Mouse (Mus musculus) CH12.LX (cell line): Measurements from ENCODE around the gene Slc7a7. TPM values are rescaled to one million over a fixed set of nuclear protein-coding genes. Genes with fewer than 3 reads are reported as not detected.

Source experiments
- DNase-seq: peaks from one replicate; pipeline ENCODE4 v3.0.0-alpha.2; 2013; ENCODE audit errors: extremely low read depth
- H3K27ac ChIP-seq: 2 replicates; pipeline ENCODE4 v1.5.1; 2012; ENCODE audit warnings: low read depth, mild to moderate bottlenecking, control low read depth, moderate library complexity; ENCODE audit not compliant: insufficient read depth
- H3K27me3 ChIP-seq: replicated peaks from 2 replicates; pipeline ENCODE3; 2012; ENCODE audit warnings: inconsistent platforms
- H3K36me3 ChIP-seq, 2 experiments: replicated peaks in 1 of 2; 2 replicates each; pipeline versions ENCODE3 to v1.6.1; 2012; ENCODE audit warnings: inconsistent platforms in 1 of 2, low read length in 1 of 2, mild to moderate bottlenecking in 1 of 2, mixed read lengths in 1 of 2, moderate library complexity in 1 of 2; ENCODE audit not compliant: control insufficient read depth in 1 of 2, insufficient read depth in 1 of 2
- H3K4me1 ChIP-seq, 2 experiments: 2 replicates each; pipeline ENCODE4 v1.6.1; 2012; ENCODE audit warnings: inconsistent platforms in 1 of 2, moderate library complexity in 1 of 2; ENCODE audit not compliant: insufficient read depth in 2 of 2, control insufficient read depth in 1 of 2
- H3K4me2 ChIP-seq: 2 replicates; pipeline ENCODE4 v1.6.1; 2012; ENCODE audit warnings: low read depth, mild to moderate bottlenecking, control low read depth; ENCODE audit not compliant: poor library complexity, insufficient read depth, severe bottlenecking
- H3K4me3 ChIP-seq, 3 experiments: fragments of 150-350 bp in 1 of 3; sonication (generic) in 1 of 3; replicated peaks in 1 of 3; 2 replicates each; pipeline versions ENCODE3 to v1.5.1; 2011 to 2012; ENCODE audit warnings: low read depth in 2 of 3, low read length in 2 of 3, mild to moderate bottlenecking in 2 of 3, moderate library complexity in 2 of 3, control low read depth in 1 of 3, improper control_type of control experiment in 1 of 3, inconsistent platforms in 1 of 3, mixed read lengths in 1 of 3; ENCODE audit not compliant: poor library complexity in 1 of 3
- H3K79me2 ChIP-seq: replicated peaks from 2 replicates; pipeline ENCODE4 v1.6.1; 2012; ENCODE audit warnings: mild to moderate bottlenecking, moderate library complexity; ENCODE audit not compliant: control insufficient read depth, poor library complexity, insufficient read depth, severe bottlenecking; ENCODE audit errors: extremely low read depth
- H3K9ac ChIP-seq: 2 replicates; pipeline ENCODE4 v1.6.1; 2012; ENCODE audit warnings: low read depth, mild to moderate bottlenecking, control low read depth, moderate library complexity; ENCODE audit not compliant: insufficient read depth
- H3K9me3 ChIP-seq: replicated peaks from 2 replicates; pipeline ENCODE3; 2012; ENCODE audit warnings: low read length, inconsistent platforms, mixed read lengths
- BHLHE40 ChIP-seq: IDR thresholded peaks from 2 replicates; pipeline ENCODE4 v1.6.1; 2011; ENCODE audit warnings: mild to moderate bottlenecking, low read depth, low read length, improper control_type of control experiment
- CTCF ChIP-seq, 2 experiments: IDR thresholded peaks in 1 of 2; conservative IDR thresholded peaks in 1 of 2; 2 replicates each; pipeline ENCODE4 v1.5.1; 2011 to 2012; ENCODE audit warnings: low read depth in 2 of 2, low read length in 2 of 2, improper control_type of control experiment in 1 of 2, inconsistent platforms in 1 of 2, mild to moderate bottlenecking in 1 of 2, moderate library complexity in 1 of 2
- ELF1 ChIP-seq: IDR thresholded peaks from 2 replicates; pipeline ENCODE4 v1.6.1; 2014; ENCODE audit warnings: low read depth, mild to moderate bottlenecking, inconsistent platforms, low read length, improper control_type of control experiment
- EP300 ChIP-seq: IDR thresholded peaks from 2 replicates; pipeline ENCODE4 v1.6.1; 2011; ENCODE audit warnings: low read length, improper control_type of control experiment
- ETS1 ChIP-seq: conservative IDR thresholded peaks from 2 replicates; pipeline ENCODE4 v1.6.1; 2012; ENCODE audit warnings: low read depth, mild to moderate bottlenecking, inconsistent platforms, low read length, improper control_type of control experiment, moderate library complexity
- JUN ChIP-seq: IDR thresholded peaks from 2 replicates; pipeline ENCODE4 v1.6.1; 2011; ENCODE audit warnings: low read depth, mild to moderate bottlenecking, low read length, improper control_type of control experiment, moderate library complexity; ENCODE audit not compliant: insufficient read depth
- JUND ChIP-seq: conservative IDR thresholded peaks from 2 replicates; pipeline ENCODE4 v1.6.1; 2011; ENCODE audit warnings: low read depth, low read length, improper control_type of control experiment
- MAFK ChIP-seq: IDR thresholded peaks from 2 replicates; pipeline ENCODE4 v1.6.1; 2011; ENCODE audit warnings: low read length, improper control_type of control experiment; ENCODE audit not compliant: insufficient replicate concordance
- MAX ChIP-seq: IDR thresholded peaks from 2 replicates; pipeline ENCODE4 v1.6.1; 2011; ENCODE audit warnings: low read length, improper control_type of control experiment
- MXI1 ChIP-seq: IDR thresholded peaks from 2 replicates; pipeline ENCODE4 v1.6.1; 2011; ENCODE audit warnings: mild to moderate bottlenecking, low read depth, low read length, improper control_type of control experiment
- POLR2A ChIP-seq: IDR thresholded peaks from 2 replicates; pipeline ENCODE4 v1.6.1; 2011; ENCODE audit warnings: low read depth, mild to moderate bottlenecking, improper control_type of control experiment, low read length
- RCOR1 ChIP-seq: conservative IDR thresholded peaks from 2 replicates; pipeline ENCODE4 v1.6.1; 2012; ENCODE audit warnings: low read depth, mild to moderate bottlenecking, inconsistent platforms, low read length, improper control_type of control experiment
- SIN3A ChIP-seq: IDR thresholded peaks from 2 replicates; pipeline ENCODE4 v1.6.1; 2012; ENCODE audit warnings: low read length, improper control_type of control experiment, inconsistent platforms
- SMC3 ChIP-seq: IDR thresholded peaks from 2 replicates; pipeline ENCODE4 v1.6.1; 2011; ENCODE audit warnings: low read depth, low read length, improper control_type of control experiment
- TBP ChIP-seq: conservative IDR thresholded peaks from 2 replicates; pipeline ENCODE4 v1.6.1; 2011; ENCODE audit warnings: low read depth, low read length, improper control_type of control experiment
- TCF12 ChIP-seq: IDR thresholded peaks from 2 replicates; pipeline ENCODE4 v1.6.1; 2014; ENCODE audit warnings: low read depth, mild to moderate bottlenecking, inconsistent platforms, low read length, improper control_type of control experiment
- UBTF ChIP-seq: IDR thresholded peaks from 2 replicates; pipeline ENCODE4 v1.6.1; 2012; ENCODE audit warnings: low read depth, mild to moderate bottlenecking, inconsistent platforms, low read length, improper control_type of control experiment, moderate library complexity
- USF1 ChIP-seq: IDR thresholded peaks from 2 replicates; pipeline ENCODE4 v1.6.1; 2014; ENCODE audit warnings: low read depth, mild to moderate bottlenecking, inconsistent platforms, low read length, improper control_type of control experiment
- ZC3H11A ChIP-seq: IDR thresholded peaks from 2 replicates; pipeline ENCODE4 v1.6.1; 2012; ENCODE audit warnings: low read depth, mild to moderate bottlenecking, inconsistent platforms, low read length, improper control_type of control experiment
- ZKSCAN1 ChIP-seq: IDR thresholded peaks from 2 replicates; pipeline ENCODE4 v1.6.1; 2012; ENCODE audit warnings: low read depth, inconsistent platforms, low read length, improper control_type of control experiment, borderline replicate concordance
- ZNF384 ChIP-seq: IDR thresholded peaks from 2 replicates; pipeline ENCODE4 v1.6.1; 2012; ENCODE audit warnings: low read depth, low read length, improper control_type of control experiment, inconsistent platforms
- dilution Hi-C: fragments of 300-500 bp; cut with MboI; formaldehyde crosslinking; loops from 2 replicates; pipeline ENCODE4 v1.14.3; 2020; ENCODE audit warnings: low sequenced_read_pairs; ENCODE audit not compliant: extremely low pct_unique_long_range_greater_than_20kb, extremely low pct_ligation_motif_present
- in situ Hi-C: fragments of 300-500 bp; cut with MboI; formaldehyde crosslinking; loops from 3 replicates; pipeline ENCODE4 v1.14.3; 2019; ENCODE audit warnings: low sequenced_read_pairs, low pct_ligation_motif_present, low pct_unique_long_range_greater_than_20kb, mixed read lengths
- polyA plus RNA-seq: library from polyadenylated mRNA; unstranded; fragments of >175 nt; gene quantifications from 2 replicates; pipeline ENCODE4 v1.2.1, GENCODE M21; 2012; ENCODE audit warnings: low read depth; ENCODE audit not compliant: insufficient read length
- total RNA-seq, 2 experiments: library from RNA; depleted of rRNA; stranded (reverse); fragments of 300-350 nt in 1 of 2; fragments of >200 nt in 1 of 2; gene quantifications; 2 replicates each; pipeline ENCODE4 v1.2.3; 2012 to 2014

Gene Slc7a7
- total and polyA plus RNA-seq, 3 experiments: 27.8 to 50.4 (median 45.4) TPM

DNA sequence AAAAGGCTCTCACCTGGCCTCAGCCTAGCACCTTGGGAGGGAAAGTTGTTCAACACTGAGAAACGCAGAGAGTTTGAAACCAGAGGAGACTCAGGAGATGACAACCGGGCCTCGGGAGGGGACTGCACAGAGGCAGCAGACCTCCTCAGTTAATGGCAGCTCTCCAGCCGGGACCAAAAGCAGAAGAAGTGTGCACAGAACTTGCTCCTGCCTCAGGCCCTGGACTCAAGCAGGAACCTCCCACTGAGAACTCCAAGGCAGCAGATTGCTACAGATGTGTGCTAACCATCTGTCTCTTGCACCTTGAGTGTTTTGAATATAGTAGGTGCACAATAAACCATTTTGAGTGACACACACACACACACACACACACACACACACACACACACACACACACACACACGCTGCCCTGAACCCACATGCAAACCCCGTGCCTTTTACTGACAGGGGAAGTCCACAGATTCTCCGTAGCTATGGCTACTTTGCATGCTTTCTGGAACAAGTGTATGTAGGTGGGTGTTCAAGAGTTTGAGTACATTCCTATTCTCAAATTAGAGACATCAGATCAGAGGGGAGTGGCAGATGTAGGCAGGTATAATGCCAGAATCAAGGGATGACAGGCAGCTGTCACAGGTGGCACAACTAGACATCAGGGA lies 19.6 kb downstream of the Slc7a7 start (continued):
- TF ChIP-seq TBP (no peak), JUND (no peak), SMC3 (no peak), ZNF384 (0 out of 2 replicates have a peak, but pooled peaks have one; percentile 5), POLR2A (no peak), ELF1 (peak; percentile 41), ZKSCAN1 (no peak)

GRCm38 (mm10) chr14:54396685-54397084 lies 20.9 kb downstream of the Slc7a7 start:
- no peaks in the 10 kb centered on the region for H3K27me3 ChIP-seq
- peaks cover 62% of the 10 kb centered on the region for H3K79me2 ChIP-seq
- dilution Hi-C loops: no loop called here
- peak overlapping the region; percentile 89; the same call in 1 of the 2 replicates for H3K27ac ChIP-seq
- H3K4me3 ChIP-seq: no peak overlapping the region
- peaks cover 22 to 47% of the 10 kb centered on the region in 2 experiments for H3K36me3 ChIP-seq
- H3K4me1 ChIP-seq: peaks cover 16 to 70% of the 10 kb centered on the region in 2 experiments
- no peak overlapping the region for H3K9ac ChIP-seq
- H3K4me2 ChIP-seq: no peak overlapping the region
- no peak for TF ChIP-seq USF1
- no peak for TF ChIP-seq MAFK
- no peak for TF ChIP-seq BHLHE40
- TF ChIP-seq ZC3H11A: no peak
- TF ChIP-seq MAX: no peak
- TF ChIP-seq ETS1: no peak
- TF ChIP-seq SIN3A: no peak
- TF ChIP-seq JUN: no peak
- no peak for TF ChIP-seq JUND
- TF ChIP-seq EP300: no peak
- no peak for TF ChIP-seq MXI1
- TF ChIP-seq CTCF (conservative IDR thresholded peaks at IDR 0.05 in 1 of 2, IDR thresholded peaks at IDR 0.05 in 1 of 2; ENCODE audit: low read depth in 2 of 2, low read length in 2 of 2): no peak
- peaks cover 9% of the 10 kb centered on the region for H3K9me3 ChIP-seq
- no peak for DNase-seq
- in situ Hi-C loops: no loop called here

- dilution Hi-C loops: no loop called here
- Histone ChIP-seq H3K9me3 (peaks cover 6% of the 10 kb centered on the region), H3K36me3 (peaks cover 19 to 50% of the 10 kb centered on the region in 2 experiments), H3K4me1 (peaks cover 18 to 81% of the 10 kb centered on the region in 2 experiments), H3K4me3 (no peak overlapping the region), H3K4me2 (no peak overlapping the region), H3K9ac (no peak overlapping the region), H3K79me2 (peaks cover 62% of the 10 kb centered on the region), H3K27me3 (no peaks in the 10 kb centered on the region), H3K27ac (no peak overlapping the region)
- in situ Hi-C loops: no loop called here
- TF ChIP-seq RCOR1: 0 out of 2 replicates have a peak, but pooled peaks have one; percentile 45
- peak; percentile 31; the same call in 1 of the 2 replicates for TF ChIP-seq JUND
- no peak for TF ChIP-seq UBTF
- no peak for TF ChIP-seq TCF12
- peak; percentile 7; the same call in 1 of the 2 replicates for TF ChIP-seq JUN
- peak; percentile 50; the same call in 1 of the 2 replicates for TF ChIP-seq EP300
- no peak for TF ChIP-seq TBP
- no peak for DNase-seq
Measured at GRCm38 (mm10) chr14:54394309-54394708, 23.3 kb downstream of the Slc7a7 start.
